Mouse (Mus musculus) stomach, postnatal 0 days (tissue): ENCODE data around the gene Zic2. TPM values are rescaled to one million over a fixed set of nuclear protein-coding genes. Genes with fewer than 3 reads are reported as not detected.

Experiments
- ATAC-seq: fragments of 200-750 bp; cut with Nextera tagmentation; 2 replicates; pipeline ENCODE4 v1.8.0; 2017; ENCODE audit not compliant: low FRiP score, low TSS enrichment
- DNase-seq: peaks from one replicate; pipeline ENCODE4 v3.0.0-alpha.2; 2016; ENCODE audit warnings: low spot score
- H3K27ac ChIP-seq: fragments of 300-500 bp; sonication (generic); replicated peaks from 2 replicates; pipeline ENCODE4 v1.5.1; 2014; ENCODE audit warnings: mild to moderate bottlenecking, control low read depth
- H3K27me3 ChIP-seq: fragments of 300-500 bp; sonication (generic); 2 replicates; pipeline ENCODE4 v1.6.1; 2014; ENCODE audit warnings: low read length; ENCODE audit not compliant: control insufficient read depth, insufficient read depth
- H3K36me3 ChIP-seq: fragments of 300-500 bp; sonication (generic); 2 replicates; pipeline ENCODE4 v1.6.1; 2014; ENCODE audit warnings: low read length, mixed read lengths; ENCODE audit not compliant: control insufficient read depth, insufficient read depth
- H3K4me1 ChIP-seq: fragments of 300-500 bp; sonication (generic); replicated peaks from 2 replicates; pipeline ENCODE4 v1.6.1; 2014; ENCODE audit warnings: antibody characterized with exemption; ENCODE audit not compliant: control insufficient read depth, insufficient read depth
- H3K4me2 ChIP-seq: fragments of 300-500 bp; sonication (generic); replicated peaks from 2 replicates; pipeline ENCODE4 v1.6.1; 2014; ENCODE audit warnings: low read depth, mild to moderate bottlenecking, control low read depth, moderate library complexity
- H3K4me3 ChIP-seq: fragments of 300-500 bp; sonication (generic); 2 replicates; pipeline ENCODE4 v1.5.1; 2014; ENCODE audit warnings: low read depth, low read length, control low read depth
- H3K9ac ChIP-seq: fragments of 300-500 bp; sonication (generic); 2 replicates; pipeline ENCODE4 v1.6.1; 2014; ENCODE audit warnings: mild to moderate bottlenecking, low read length, control low read depth, mixed read lengths
- H3K9me3 ChIP-seq: fragments of 300-500 bp; sonication (generic); 2 replicates; pipeline ENCODE4 v1.6.1; 2016; ENCODE audit warnings: low read length; ENCODE audit not compliant: control insufficient read depth
- CTCF ChIP-seq: IDR thresholded peaks from 2 replicates; pipeline ENCODE4 v1.5.1; 2016; ENCODE audit warnings: antibody characterized with exemption, low read depth, mild to moderate bottlenecking, moderate library complexity
- EP300 ChIP-seq: optimal IDR thresholded peaks from 2 replicates; pipeline ENCODE3; 2016; ENCODE audit warnings: antibody characterized with exemption
- whole genome bisulfite sequencing: fragments of 180-500 bp; shearing (Covaris S2); extraction: QIAGEN DNeasy Blood & Tissue Kit; methylation state at CpG from one replicate; pipeline ENCODE4 v1.1.7; 2014; 5-methylcytosine and 5-hydroxymethylcytosine counted together
- polyA plus RNA-seq: library from polyadenylated mRNA; unstranded; fragments of >200 nt; fragmentation: Nextera tagmentation; extraction: Ambion mirVana; gene quantifications from 2 replicates; pipeline ENCODE4 v1.2.1, GENCODE M21; 2015

Zic2 gene
- polyA plus RNA-seq, 1 experiment from 2014 or later: not detected

DNA sequence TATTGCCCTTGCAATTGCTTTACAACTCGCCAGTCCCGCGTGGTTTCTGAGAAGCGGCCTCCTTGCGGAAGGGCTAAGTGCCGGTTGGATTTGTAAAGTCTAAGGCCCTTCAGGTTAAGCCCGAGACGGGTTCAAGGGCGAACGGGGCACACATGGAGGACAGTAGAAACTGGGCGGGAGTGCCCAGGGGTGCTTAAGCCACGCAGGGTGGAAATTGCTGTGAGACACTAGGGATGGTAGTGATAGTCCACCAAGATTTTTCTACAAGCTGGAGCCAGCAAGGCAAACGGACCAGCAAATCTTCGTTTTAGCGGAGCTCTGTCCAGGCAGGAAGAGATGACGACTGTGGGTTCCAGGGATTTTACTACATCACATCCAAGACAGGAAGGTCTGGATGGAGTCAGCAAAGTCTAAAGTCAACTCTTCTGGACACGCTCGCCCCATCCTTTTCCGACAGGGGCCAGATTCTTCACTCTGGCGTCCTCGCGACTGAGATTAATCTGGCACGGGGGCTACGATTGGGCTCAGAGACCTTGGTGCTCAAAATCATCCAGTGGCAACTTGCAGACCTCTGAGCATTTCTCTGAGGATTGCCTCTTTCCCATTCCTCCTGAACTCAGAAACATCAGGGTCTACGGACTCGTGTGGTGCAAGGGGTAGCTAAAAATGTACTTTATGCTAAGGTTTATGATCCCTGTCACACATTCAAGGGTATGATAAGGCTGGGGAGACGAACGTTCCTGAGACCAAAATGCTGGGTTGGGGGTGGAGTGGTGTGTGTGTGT lies 6.1 kb upstream of the Zic2 start:
- DNase-seq (no peak), ATAC-seq (no peak)
- Histone ChIP-seq H3K9ac (no peak overlapping the region), H3K9me3 (no peaks in the 10 kb centered on the region), H3K27ac (no peak overlapping the region), H3K36me3 (no peaks in the 10 kb centered on the region), H3K4me1 (peaks cover 3% of the 10 kb centered on the region), H3K4me2 (no peak overlapping the region), H3K27me3 (peaks cover 42% of the 10 kb centered on the region), H3K4me3 (no peak overlapping the region)
- TF ChIP-seq EP300: no peak
- no peak for TF ChIP-seq CTCF
- WGBS: 4% methylated on average over 28 of the region's 28 CpGs

DNA sequence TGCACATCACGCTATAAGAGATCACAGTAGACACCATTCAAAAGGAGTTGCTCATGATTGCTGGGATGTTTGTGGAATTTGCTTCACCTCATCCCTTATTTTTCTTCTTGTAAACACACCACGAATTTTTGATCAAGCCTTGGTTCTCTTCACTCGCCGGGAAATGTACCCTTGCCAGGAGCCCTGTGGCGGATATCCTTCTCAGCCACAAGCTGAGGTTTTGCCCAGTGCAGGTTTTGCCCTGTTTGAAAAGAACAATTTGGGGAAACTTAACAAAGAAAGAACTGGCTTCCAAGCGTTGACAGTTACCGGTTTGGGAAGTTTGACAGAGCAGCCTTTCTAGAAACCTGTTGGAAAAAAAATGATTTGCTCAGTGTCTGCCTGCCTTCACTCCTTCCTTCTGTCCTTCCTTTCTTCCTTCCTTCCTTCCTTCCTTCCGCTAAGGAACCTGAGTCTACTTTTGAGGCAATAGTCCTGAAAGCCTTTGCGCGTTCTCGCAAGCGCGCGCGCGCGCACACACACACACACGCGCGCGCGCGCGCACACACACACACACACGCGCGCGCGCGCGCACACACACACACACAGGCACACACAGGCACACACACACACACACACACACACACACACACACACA lies 3.7 kb upstream of the Zic2 start:
- no peaks in the 10 kb centered on the region for H3K9me3 ChIP-seq
- TF ChIP-seq EP300 (no peak), CTCF (no peak)
- no peaks in the 10 kb centered on the region for H3K36me3 ChIP-seq
- ATAC-seq: no peak
- peaks cover 43% of the 10 kb centered on the region for H3K27me3 ChIP-seq
- H3K4me1 ChIP-seq: 0 out of 2 replicates have a peak, but pooled peaks cover 3% of the 10 kb centered on the region
- no peak overlapping the region for H3K9ac ChIP-seq
- no peak overlapping the region for H3K27ac ChIP-seq
- 10% methylated on average over 31 of the region's 31 CpGs for WGBS
- DNase-seq: no peak
- H3K4me3 ChIP-seq: no peak overlapping the region
- H3K4me2 ChIP-seq: no peak overlapping the region

DNA sequence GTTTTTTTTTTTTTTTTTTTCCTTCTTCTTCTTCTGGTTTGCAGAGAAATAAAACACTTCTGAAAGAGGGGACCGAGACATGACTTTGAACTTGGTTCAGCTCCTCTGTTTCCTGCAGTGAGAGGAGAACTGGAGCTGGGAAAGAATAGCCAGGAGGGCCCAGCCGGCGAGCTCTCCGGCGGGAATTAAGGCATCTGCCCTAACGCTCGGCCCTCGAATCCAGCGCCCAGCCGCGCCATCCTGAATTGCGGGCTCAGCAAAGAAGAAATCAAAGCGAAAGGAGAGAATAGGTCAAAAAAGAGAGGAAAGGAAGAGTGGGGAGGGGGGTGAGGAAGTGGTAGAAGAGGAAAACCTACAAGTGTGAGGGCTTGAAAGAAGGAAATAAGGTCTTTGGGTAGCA lies 3.1 kb upstream of the Zic2 start:
- ATAC-seq (no peak), DNase-seq (no peak)
- H3K4me3 ChIP-seq: no peak overlapping the region
- no peaks in the 10 kb centered on the region for H3K9me3 ChIP-seq
- 3% methylated on average over 13 of the region's 13 CpGs for WGBS
- TF ChIP-seq CTCF (no peak), EP300 (no peak)
- H3K9ac ChIP-seq: no peak overlapping the region
- H3K4me2 ChIP-seq: no peak overlapping the region
- no peak overlapping the region for H3K27ac ChIP-seq
- H3K36me3 ChIP-seq: no peaks in the 10 kb centered on the region
- H3K27me3 ChIP-seq: peaks cover 41% of the 10 kb centered on the region
- 0 out of 2 replicates have a peak, but pooled peaks cover 3% of the 10 kb centered on the region for H3K4me1 ChIP-seq

GRCm38 (mm10) chr14:122472647-122473046 lies 2.6 kb upstream of the Zic2 start:
- TF ChIP-seq CTCF (no peak), EP300 (no peak)
- no peak overlapping the region for H3K27ac ChIP-seq
- no peak overlapping the region for H3K4me3 ChIP-seq
- 4% methylated on average over 5 of the region's 5 CpGs for WGBS
- no peak overlapping the region for H3K4me2 ChIP-seq
- H3K9ac ChIP-seq: no peak overlapping the region
- DNase-seq: no peak
- ATAC-seq: no peak
- H3K36me3 ChIP-seq: no peaks in the 10 kb centered on the region
- 0 out of 2 replicates have a peak, but pooled peaks cover 3% of the 10 kb centered on the region for H3K4me1 ChIP-seq
- H3K27me3 ChIP-seq: peaks cover 40% of the 10 kb centered on the region
- no peaks in the 10 kb centered on the region for H3K9me3 ChIP-seq

DNA sequence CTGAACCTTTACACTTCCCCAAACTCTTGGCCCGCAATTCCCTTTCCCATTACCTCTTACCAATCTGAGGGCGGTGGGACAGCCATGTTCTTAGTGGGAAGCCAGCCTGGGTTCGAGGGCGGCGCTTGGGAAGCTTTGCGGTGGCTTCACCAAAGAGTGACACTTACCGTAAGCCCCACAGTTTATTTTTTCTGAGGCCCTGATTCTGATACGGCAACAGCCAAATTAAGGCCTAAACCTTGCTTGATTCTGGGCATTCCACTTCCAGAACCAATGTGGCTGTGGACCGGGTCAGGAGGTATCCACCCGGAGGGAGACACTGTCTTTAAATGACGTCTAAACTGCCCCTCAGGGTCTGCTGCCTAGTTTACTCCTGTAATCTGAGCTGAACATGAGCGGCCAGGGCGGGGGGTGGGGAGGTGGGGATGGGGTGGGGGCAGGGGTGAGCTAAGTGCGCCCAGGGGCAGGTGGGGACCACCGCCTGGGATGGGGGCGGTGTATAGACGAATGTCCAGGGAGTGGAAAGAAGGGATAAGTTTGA lies 2.0 kb upstream of the Zic2 start:
- no peak for ATAC-seq
- Histone ChIP-seq H3K27ac (no peak overlapping the region), H3K9ac (no peak overlapping the region), H3K4me3 (no peak overlapping the region), H3K9me3 (no peaks in the 10 kb centered on the region), H3K27me3 (peaks cover 46% of the 10 kb centered on the region), H3K4me2 (no peak overlapping the region), H3K36me3 (no peaks in the 10 kb centered on the region), H3K4me1 (0 out of 2 replicates have a peak, but pooled peaks cover 3% of the 10 kb centered on the region)
- WGBS: 2% methylated on average over 17 of the region's 17 CpGs
- TF ChIP-seq EP300: no peak
- no peak for TF ChIP-seq CTCF
- no peak for DNase-seq
